Mouse (Mus musculus) limb, embryonic 14.5 days (tissue): ENCODE measurements at regions not wholly inside any gene's neighbourhood (a gene's known extent, or its start where the extent isn't known, plus 50 kb on each side); places are given as distances from the start of the nearest gene placed in this dataset.

Experiments
- ATAC-seq: fragments of 200-750 bp; cut with Nextera tagmentation; 2 replicates; pipeline ENCODE4 v1.8.0; 2017; ENCODE audit warnings: low read depth, moderate number of reproducible peaks, moderate TSS enrichment; ENCODE audit not compliant: low FRiP score
- DNase-seq: peaks from one replicate; pipeline ENCODE4 v3.0.0-alpha.2; 2015; ENCODE audit warnings: low spot score
- H3K27ac ChIP-seq: fragments of 300-500 bp; sonication (generic); replicated peaks from 2 replicates; pipeline ENCODE4 v1.5.1; 2014; ENCODE audit warnings: low read depth, mild to moderate bottlenecking, low read length, moderate library complexity, mixed read lengths
- H3K27me3 ChIP-seq: fragments of 300-500 bp; sonication (generic); 2 replicates; pipeline ENCODE4 v1.6.1; 2014; ENCODE audit warnings: low read length, mixed read lengths; ENCODE audit not compliant: control insufficient read depth, insufficient read depth
- H3K36me3 ChIP-seq: fragments of 300-500 bp; sonication (generic); 2 replicates; pipeline ENCODE4 v1.6.1; 2014; ENCODE audit warnings: mild to moderate bottlenecking, low read length, moderate library complexity, mixed read lengths; ENCODE audit not compliant: control insufficient read depth, insufficient read depth
- H3K4me1 ChIP-seq: fragments of 300-500 bp; sonication (generic); 2 replicates; pipeline ENCODE4 v1.6.1; 2014; ENCODE audit warnings: antibody characterized with exemption, low read length, mixed read lengths; ENCODE audit not compliant: control insufficient read depth, insufficient read depth
- H3K4me2 ChIP-seq: fragments of 300-500 bp; sonication (generic); replicated peaks from 2 replicates; pipeline ENCODE4 v1.6.1; 2014; ENCODE audit warnings: low read depth, mild to moderate bottlenecking, low read length, moderate library complexity; ENCODE audit not compliant: severe bottlenecking
- H3K4me3 ChIP-seq: fragments of 300-500 bp; sonication (generic); replicated peaks from 2 replicates; pipeline ENCODE4 v1.5.1; 2014; ENCODE audit warnings: low read length
- H3K9ac ChIP-seq: fragments of 300-500 bp; sonication (generic); 2 replicates; pipeline ENCODE4 v1.6.1; 2014; ENCODE audit warnings: mild to moderate bottlenecking, low read depth, low read length, moderate library complexity; ENCODE audit not compliant: severe bottlenecking
- H3K9me3 ChIP-seq: fragments of 300-500 bp; sonication (generic); 2 replicates; pipeline ENCODE4 v1.6.1; 2016; ENCODE audit warnings: low read length; ENCODE audit not compliant: control insufficient read depth
- POLR2A ChIP-seq: fragments of 200-500 bp; IDR thresholded peaks from 2 replicates; pipeline ENCODE4 v1.8.0; 2012; ENCODE audit warnings: inconsistent platforms, mild to moderate bottlenecking, moderate library complexity, borderline replicate concordance; ENCODE audit not compliant: insufficient read depth, insufficient read length; ENCODE audit errors: extremely low read depth
- WGBS: fragments of 180-500 bp; shearing (Covaris S2); extraction: QIAGEN DNeasy Blood & Tissue Kit; methylation state at CpG from one replicate; pipeline ENCODE4 v1.1.7; 2014; 5-methylcytosine and 5-hydroxymethylcytosine counted together

GRCm38 (mm10) chr11:112982165-112982801 lies 200.3 kb downstream of the Sox9 start:
- TF ChIP-seq POLR2A = no peak
- Histone ChIP-seq H3K9me3 (no peaks in the 10 kb centered on the region), H3K4me1 (peaks cover 37% of the 10 kb centered on the region), H3K27ac (no peak overlapping the region), H3K4me3 (no peak overlapping the region), H3K27me3 (no peaks in the 10 kb centered on the region), H3K4me2 (no peak overlapping the region), H3K36me3 (no peaks in the 10 kb centered on the region), H3K9ac (no peak overlapping the region)
- ATAC-seq = peak; percentile 43; the same call in 1 of the 2 replicates
- no peak for DNase-seq
- 64% methylated on average over 11 of the region's 11 CpGs for WGBS

GRCm38 (mm10) chr11:112982802-112983591 lies 201.0 kb downstream of the Sox9 start:
- Histone ChIP-seq H3K4me1 (peaks cover 40% of the 10 kb centered on the region), H3K4me3 (no peak overlapping the region)
- peak; percentile 17; the same call in 1 of the 2 replicates for ATAC-seq

GRCm38 (mm10) chr11:112986029-112986573 lies 204.1 kb downstream of the Sox9 start:
- Histone ChIP-seq H3K4me1 (peaks cover 42% of the 10 kb centered on the region), H3K4me3 (no peak overlapping the region), H3K4me2 (no peak overlapping the region), H3K27ac (no peak overlapping the region), H3K9ac (no peak overlapping the region), H3K36me3 (no peaks in the 10 kb centered on the region), H3K27me3 (no peaks in the 10 kb centered on the region), H3K9me3 (no peaks in the 10 kb centered on the region)
- 63% methylated on average over 9 of the region's 9 CpGs for WGBS
- no peak for TF ChIP-seq POLR2A
- no peak for DNase-seq
- no peak for ATAC-seq

More at GRCm38 (mm10) chr11:112982802-112983591, 201.0 kb downstream of the Sox9 start:
- TF ChIP-seq POLR2A = no peak
- no peaks in the 10 kb centered on the region for H3K36me3 ChIP-seq
- H3K27ac ChIP-seq = no peak overlapping the region
- DNase-seq = no peak
- 40% methylated on average over 9 of the region's 9 CpGs for WGBS
- H3K4me2 ChIP-seq = no peak overlapping the region
- H3K9me3 ChIP-seq = no peaks in the 10 kb centered on the region
- H3K9ac ChIP-seq = no peak overlapping the region
- no peaks in the 10 kb centered on the region for H3K27me3 ChIP-seq

GRCm38 (mm10) chr11:112987782-112988181 lies 205.8 kb downstream of the Sox9 start:
- Histone ChIP-seq H3K4me3 (no peak overlapping the region), H3K36me3 (no peaks in the 10 kb centered on the region), H3K27me3 (no peaks in the 10 kb centered on the region), H3K9ac (no peak overlapping the region), H3K4me1 (peaks cover 39% of the 10 kb centered on the region), H3K27ac (no peak overlapping the region), H3K4me2 (no peak overlapping the region), H3K9me3 (no peaks in the 10 kb centered on the region)
- ATAC-seq (no peak), DNase-seq (no peak)
- 48% methylated on average over 6 of the region's 7 CpGs for WGBS
- no peak for TF ChIP-seq POLR2A

GRCm38 (mm10) chr11:112988900-112989299 lies 206.9 kb downstream of the Sox9 start:
- Histone ChIP-seq H3K4me3 (no peak overlapping the region), H3K27ac (no peak overlapping the region), H3K27me3 (no peaks in the 10 kb centered on the region), H3K4me2 (no peak overlapping the region), H3K9me3 (no peaks in the 10 kb centered on the region), H3K9ac (no peak overlapping the region; the same call in 1 of the 2 replicates), H3K36me3 (no peaks in the 10 kb centered on the region), H3K4me1 (peaks cover 35% of the 10 kb centered on the region)
- TF ChIP-seq POLR2A = no peak
- ATAC-seq (no peak), DNase-seq (no peak)
- 56% methylated on average over 1 of the region's 1 CpGs for WGBS
